7 mouse cellular contexts compared by ENCODE assay signal in genomic region chr10:12180965-12181364, GRCm38 (mm10).
"Had no signal": no experiment of that assay in that cellular context is flagged by ENCODE, and none has a peak within 500 bp of the region (broad histone marks: within the 10 kb centered on the region; RNA-seq: fewer than 3 reads in every experiment).

No protein-coding gene starts in this region.

- ATAC-seq: liver, postnatal 0 days; midbrain, embryonic 16.5 days had no signal

- DNase-seq: kidney, postnatal 36 days; liver; liver, embryonic 13.5 days; liver, postnatal 0 days; right cerebral cortex, adult 18-20 months; right cerebral cortex, postnatal 25 days had no signal
